Mouse (Mus musculus): ENCODE results near the gene Gm45337. TPM values are rescaled to one million over a fixed set of nuclear protein-coding genes. Genes with fewer than 3 reads are reported as not detected.
A peak's percentile ranks its signal among the peaks of the same experiment; 100 is the strongest.
"Not testable (repeated sequence)": the region's sequence is repeated elsewhere in the genome, so short reads cannot be mapped to it uniquely, and the experiment has no call there.

Gene Gm45337
- not detected in 2 replicates for polyA plus RNA-seq (2012; rRNA removed)

DNA sequence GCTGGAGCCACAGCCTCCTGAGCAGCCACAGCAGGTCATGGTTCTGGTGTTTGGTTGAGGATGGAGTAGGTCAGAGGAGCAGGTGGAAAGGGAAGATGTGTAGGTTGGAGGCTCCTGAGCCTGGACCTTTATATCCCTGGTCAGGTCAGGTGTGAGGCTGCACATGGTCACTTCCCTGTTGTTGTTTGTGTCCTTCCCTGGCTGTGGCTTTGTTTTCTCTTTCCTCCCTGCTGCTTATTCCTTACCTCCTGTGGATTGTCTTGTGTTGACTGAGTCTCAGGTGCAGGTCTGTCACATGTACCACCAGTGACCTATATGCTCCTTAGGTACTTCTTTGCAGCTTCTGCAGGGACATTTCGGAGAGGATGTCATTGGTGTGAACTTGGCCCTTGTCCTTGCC is at the start of gene Gm45337:
Gene Gm45337, minus strand, starts transcription at position 101 of the 400 bp plus-strand sequence.
- TF ChIP-seq POLR2A (IDR thresholded peaks at IDR 0.05; ENCODE audit: low read depth, low read length) (no peak), CTCF (conservative IDR thresholded peaks at IDR 0.05; ENCODE audit: insufficient read depth, insufficient read length, low read depth, low read length) (no peak)
- Histone ChIP-seq H3K4me3 (ENCODE audit: insufficient read depth, low read depth, low read length) (no peak within 1 kb of the TSS), H3K4me1 (ENCODE audit: control insufficient read depth, insufficient read depth, low read length) (no peaks in the 10 kb centered on the region), H3K27ac (ENCODE audit: insufficient read depth, low read depth, low read length) (no peak within 1 kb of the TSS), H3K36me3 (ENCODE audit: control insufficient read depth, insufficient read depth, low read length) (no peaks in the 10 kb centered on the region), H3K27me3 (replicated peaks; ENCODE audit: control insufficient read depth, insufficient read depth, low read length) (no peaks in the 10 kb centered on the region)
- no peak for DNase-seq
- WGBS = 76% methylated on average over 1 of the region's 1 CpGs

DNA sequence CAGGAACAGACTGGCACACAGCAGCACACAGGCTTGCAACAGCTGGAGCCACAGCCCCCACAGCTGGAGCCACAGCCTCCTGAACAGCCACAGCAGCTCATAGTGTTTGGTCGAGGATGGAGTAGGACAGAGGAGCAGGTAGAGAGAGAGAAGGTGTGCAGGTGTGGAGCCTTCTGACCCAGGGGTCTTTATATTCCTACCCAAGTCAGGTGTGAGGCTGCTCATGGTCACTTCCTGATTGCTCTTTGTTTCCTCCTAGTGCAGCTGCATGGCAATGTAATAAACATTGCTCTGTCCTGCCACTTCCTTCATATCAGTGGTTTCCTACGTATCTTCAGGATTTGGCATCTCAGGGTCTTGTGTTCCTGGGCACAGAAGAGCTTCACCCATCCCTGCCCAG is 45.9 kb upstream of the Gm45337 start, which contains the start of gene Gm10153:
Gene Gm10153, minus strand, starts transcription at position 101 of the 400 bp plus-strand sequence.
- Histone ChIP-seq H3K4me3 (ENCODE audit: insufficient read depth, low read depth, low read length) (no peak within 1 kb of the TSS), H3K27ac (ENCODE audit: insufficient read depth, low read depth, low read length) (no peak within 1 kb of the TSS), H3K27me3 (replicated peaks; ENCODE audit: control insufficient read depth, insufficient read depth, low read length) (no peaks in the 10 kb centered on the region), H3K4me1 (ENCODE audit: control insufficient read depth, insufficient read depth, low read length) (no peaks in the 10 kb centered on the region), H3K36me3 (ENCODE audit: control insufficient read depth, insufficient read depth, low read length) (no peaks in the 10 kb centered on the region)
- DNase-seq = no peak
- 29% methylated on average over 2 of the region's 2 CpGs for WGBS
- TF ChIP-seq CTCF (conservative IDR thresholded peaks at IDR 0.05; ENCODE audit: insufficient read depth, insufficient read length, low read depth, low read length) (no peak), POLR2A (IDR thresholded peaks at IDR 0.05; ENCODE audit: low read depth, low read length) (no peak)

DNA sequence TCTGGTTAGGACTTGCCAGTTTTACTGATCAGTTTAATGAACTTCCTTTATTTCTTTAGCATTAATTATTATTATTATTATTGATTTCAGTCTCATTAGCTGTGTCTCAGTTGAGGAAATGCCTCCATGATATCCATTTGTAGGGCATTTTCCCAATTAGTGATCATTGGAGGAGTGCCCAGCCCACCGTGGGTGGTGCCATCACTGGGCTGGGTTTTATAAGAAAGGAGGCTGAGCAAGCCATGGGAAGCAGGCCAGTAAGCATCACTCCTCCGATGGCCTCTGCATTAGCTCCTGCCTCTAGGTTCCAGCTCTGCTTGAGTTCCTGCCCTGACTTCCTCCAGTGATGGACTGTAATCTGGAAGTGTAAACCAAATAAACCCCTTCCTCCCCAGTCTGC is 43.7 kb upstream of the Gm45337 start:
- no peak for TF ChIP-seq POLR2A (IDR thresholded peaks at IDR 0.05; ENCODE audit: low read depth, low read length)
- no peak for TF ChIP-seq CTCF (conservative IDR thresholded peaks at IDR 0.05; ENCODE audit: insufficient read depth, insufficient read length, low read depth, low read length)
- Histone ChIP-seq H3K4me1 (ENCODE audit: control insufficient read depth, insufficient read depth, low read length) (no peaks in the 10 kb centered on the region), H3K4me3 (ENCODE audit: insufficient read depth, low read depth, low read length) (no peak overlapping the region), H3K36me3 (ENCODE audit: control insufficient read depth, insufficient read depth, low read length) (no peaks in the 10 kb centered on the region), H3K27me3 (replicated peaks; ENCODE audit: control insufficient read depth, insufficient read depth, low read length) (no peaks in the 10 kb centered on the region), H3K27ac (ENCODE audit: insufficient read depth, low read depth, low read length) (no peak overlapping the region)
- no peak for DNase-seq
- WGBS = 66% methylated on average over 2 of the region's 2 CpGs

DNA sequence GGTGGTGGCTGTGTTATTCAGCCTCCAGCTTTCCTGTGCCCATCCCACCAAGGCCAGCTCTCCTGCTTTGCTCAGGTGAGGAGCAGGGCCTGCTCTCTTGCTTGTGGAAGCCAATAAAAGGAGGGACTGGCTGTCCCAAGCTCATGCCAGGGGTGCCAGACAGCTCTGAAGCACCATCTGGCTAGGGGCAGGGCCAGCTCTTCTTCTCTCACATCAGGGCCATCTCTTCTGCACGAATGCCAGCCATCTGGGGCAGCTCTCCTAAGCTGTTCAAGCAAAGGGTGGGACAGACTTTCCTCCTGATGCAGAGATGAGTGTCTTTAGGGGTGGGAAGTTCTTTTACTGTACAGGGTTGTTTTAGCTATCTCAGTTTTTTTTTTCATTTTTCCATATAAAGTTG is 36.6 kb upstream of the Gm45337 start:
- Histone ChIP-seq H3K27me3 (replicated peaks; ENCODE audit: control insufficient read depth, insufficient read depth, low read length) (no peaks in the 10 kb centered on the region), H3K4me3 (ENCODE audit: insufficient read depth, low read depth, low read length) (no peak overlapping the region), H3K27ac (ENCODE audit: insufficient read depth, low read depth, low read length) (no peak overlapping the region), H3K4me1 (ENCODE audit: control insufficient read depth, insufficient read depth, low read length) (no peaks in the 10 kb centered on the region), H3K36me3 (ENCODE audit: control insufficient read depth, insufficient read depth, low read length) (no peaks in the 10 kb centered on the region)
- no peak for TF ChIP-seq POLR2A (IDR thresholded peaks at IDR 0.05; ENCODE audit: low read depth, low read length)
- TF ChIP-seq CTCF (conservative IDR thresholded peaks at IDR 0.05; ENCODE audit: insufficient read depth, insufficient read length, low read depth, low read length) = no peak
- 55% methylated on average over 1 of the region's 1 CpGs for WGBS
- DNase-seq = no peak

DNA sequence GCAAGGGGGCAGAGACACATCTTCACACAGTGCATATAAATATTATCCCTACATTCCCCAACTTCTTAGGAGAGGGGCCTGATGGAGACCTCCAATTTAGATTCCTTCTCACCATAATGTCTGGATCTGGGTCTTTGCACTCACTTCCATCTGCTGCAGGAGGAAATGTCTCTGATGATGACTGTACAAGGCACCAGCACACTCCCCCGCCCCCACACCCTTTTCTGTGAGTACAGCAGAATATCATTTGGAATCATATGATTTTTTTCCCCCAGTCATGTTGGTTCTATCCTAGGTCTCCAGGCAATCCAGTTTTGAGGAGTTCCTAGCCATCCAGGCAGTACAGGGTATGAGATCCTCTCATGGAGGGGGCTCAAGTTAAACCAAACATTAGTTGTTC is 34.3 kb upstream of the Gm45337 start:
- Histone ChIP-seq H3K4me1 (ENCODE audit: control insufficient read depth, insufficient read depth, low read length) (no peaks in the 10 kb centered on the region), H3K36me3 (ENCODE audit: control insufficient read depth, insufficient read depth, low read length) (no peaks in the 10 kb centered on the region), H3K27me3 (replicated peaks; ENCODE audit: control insufficient read depth, insufficient read depth, low read length) (no peaks in the 10 kb centered on the region), H3K4me3 (ENCODE audit: insufficient read depth, low read depth, low read length) (no peak overlapping the region), H3K27ac (ENCODE audit: insufficient read depth, low read depth, low read length) (no peak overlapping the region)
- no peak for TF ChIP-seq POLR2A (IDR thresholded peaks at IDR 0.05; ENCODE audit: low read depth, low read length)
- TF ChIP-seq CTCF (conservative IDR thresholded peaks at IDR 0.05; ENCODE audit: insufficient read depth, insufficient read length, low read depth, low read length) = no peak
- 90% methylated on average over 1 of the region's 1 CpGs for WGBS
- DNase-seq = no peak

DNA sequence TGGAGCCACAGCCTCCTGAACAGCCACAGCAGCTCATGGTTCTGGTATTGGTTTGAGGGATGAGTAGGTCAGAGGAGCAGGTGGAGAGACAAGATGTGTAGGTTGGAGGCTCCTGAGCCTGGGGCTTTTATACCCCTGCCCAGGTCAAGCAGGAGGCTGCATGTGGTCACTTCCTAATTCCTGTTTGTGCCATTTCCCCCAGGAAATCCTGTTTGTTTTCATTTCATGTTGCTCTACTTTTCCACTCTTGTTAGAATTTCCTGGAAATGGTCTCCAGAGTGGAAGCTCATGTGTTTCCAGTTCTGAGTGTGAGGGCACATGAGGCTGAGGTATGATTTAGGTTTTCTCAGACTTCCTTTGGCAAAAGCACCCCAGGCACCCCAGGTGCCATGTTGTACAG is 31.5 kb upstream of the Gm45337 start, which contains the start of gene Krtap5-2:
Gene Krtap5-2, minus strand, starts transcription at position 101 of the 400 bp plus-strand sequence.
- H3K27me3 ChIP-seq (replicated peaks; ENCODE audit: control insufficient read depth, insufficient read depth, low read length); H3K27ac ChIP-seq (ENCODE audit: insufficient read depth, low read depth, low read length); H3K4me3 ChIP-seq (ENCODE audit: insufficient read depth, low read depth, low read length); H3K4me1 ChIP-seq (ENCODE audit: control insufficient read depth, insufficient read depth, low read length); H3K36me3 ChIP-seq (ENCODE audit: control insufficient read depth, insufficient read depth, low read length); DNase-seq: not testable (repeated sequence)

DNA sequence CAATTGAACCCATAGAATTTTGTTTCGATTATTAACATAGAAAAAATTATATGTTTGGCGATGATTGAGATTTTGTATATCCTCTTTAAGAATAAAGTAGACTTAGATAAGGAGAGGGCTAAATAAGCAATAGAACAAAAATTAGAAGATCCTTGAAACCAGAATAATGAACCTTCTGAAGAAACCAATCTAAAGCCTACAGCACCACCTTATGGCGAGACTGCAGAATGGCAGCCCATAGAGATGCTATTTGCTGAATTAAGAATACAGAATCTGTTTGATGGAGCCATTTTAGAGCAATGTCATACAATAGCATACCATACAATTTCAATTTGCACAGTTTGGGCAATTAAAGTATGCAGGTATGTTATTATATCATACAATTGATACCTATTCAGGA is 25.4 kb upstream of the Gm45337 start:
- no peaks in the 10 kb centered on the region for H3K27me3 ChIP-seq (replicated peaks; ENCODE audit: control insufficient read depth, insufficient read depth, low read length)
- WGBS = 53% methylated on average over 3 of the region's 3 CpGs
- H3K4me1 ChIP-seq (ENCODE audit: control insufficient read depth, insufficient read depth, low read length) = no peaks in the 10 kb centered on the region
- no peak overlapping the region for H3K4me3 ChIP-seq (ENCODE audit: insufficient read depth, low read depth, low read length)
- no peak for DNase-seq
- TF ChIP-seq POLR2A (IDR thresholded peaks at IDR 0.05; ENCODE audit: low read depth, low read length) (no peak), CTCF (conservative IDR thresholded peaks at IDR 0.05; ENCODE audit: insufficient read depth, insufficient read length, low read depth, low read length) (0 out of 2 replicates have a peak, but pooled peaks have one; percentile 6)
- H3K27ac ChIP-seq (ENCODE audit: insufficient read depth, low read depth, low read length) = no peak overlapping the region
- no peaks in the 10 kb centered on the region for H3K36me3 ChIP-seq (ENCODE audit: control insufficient read depth, insufficient read depth, low read length)

DNA sequence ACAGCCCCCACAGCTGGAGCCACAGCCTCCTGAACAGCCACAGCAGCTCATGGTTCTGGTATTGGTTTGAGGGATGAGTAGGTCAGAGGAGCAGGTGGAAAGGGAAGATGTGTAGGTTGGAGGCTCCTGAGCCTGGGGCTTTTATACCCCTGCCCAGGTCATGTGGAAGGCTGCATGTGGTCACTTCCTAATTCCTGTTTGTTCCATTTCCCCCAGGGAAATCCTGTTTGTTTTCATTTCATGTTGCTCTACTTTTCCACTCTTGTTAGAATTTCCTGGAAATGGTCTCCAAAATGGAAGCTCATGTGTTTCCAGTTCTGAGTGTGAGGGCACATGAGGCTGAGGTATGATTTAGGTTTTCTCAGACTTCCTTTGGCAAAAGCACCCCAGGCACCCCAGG is 21.2 kb upstream of the Gm45337 start, which contains the start of gene Gm4553:
Gene Gm4553, minus strand, starts transcription at position 101 of the 400 bp plus-strand sequence.
- not testable (repeated sequence) for H3K27ac ChIP-seq (ENCODE audit: insufficient read depth, low read depth, low read length); H3K4me3 ChIP-seq (ENCODE audit: insufficient read depth, low read depth, low read length); H3K4me1 ChIP-seq (ENCODE audit: control insufficient read depth, insufficient read depth, low read length); H3K27me3 ChIP-seq (replicated peaks; ENCODE audit: control insufficient read depth, insufficient read depth, low read length); DNase-seq; H3K36me3 ChIP-seq (ENCODE audit: control insufficient read depth, insufficient read depth, low read length)
